Mouse (Mus musculus) spleen, postnatal 4 days (tissue): ENCODE data around the gene Vmn2r98.
"Not testable (repeated sequence)": the region's sequence is repeated elsewhere in the genome, so short reads cannot be mapped to it uniquely, and the experiment has no call there.

Experiments used
- DNase-seq, 2 experiments: peaks; one replicate each; pipeline ENCODE4 v3.0.0; 2022; ENCODE audit warnings: low spot score in 2 of 2

Gene Vmn2r98

DNA sequence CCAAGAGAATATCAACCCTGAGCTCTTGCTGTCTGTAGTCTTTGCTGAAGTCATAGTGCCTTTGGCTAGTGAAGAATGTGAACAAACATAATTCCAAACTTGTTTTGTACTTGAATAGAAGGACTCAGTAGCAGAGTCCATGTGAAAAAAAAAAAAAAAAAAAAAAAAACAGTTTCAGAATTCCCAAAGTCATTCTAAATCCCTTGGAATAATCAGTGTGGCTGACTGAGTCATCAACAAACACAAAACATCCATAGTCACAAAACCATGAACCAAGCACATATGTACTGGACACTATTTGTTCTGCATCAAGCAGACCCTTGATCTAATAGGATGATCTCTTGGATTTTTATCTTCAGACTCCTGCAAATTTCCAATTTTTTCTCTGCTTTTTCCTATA, at the start of gene Vmn2r98:
TSS of gene Vmn2r98 (plus strand) at position 301 of the 400 bp plus-strand sequence.
- DNase-seq, result not testable (repeated sequence)

DNA sequence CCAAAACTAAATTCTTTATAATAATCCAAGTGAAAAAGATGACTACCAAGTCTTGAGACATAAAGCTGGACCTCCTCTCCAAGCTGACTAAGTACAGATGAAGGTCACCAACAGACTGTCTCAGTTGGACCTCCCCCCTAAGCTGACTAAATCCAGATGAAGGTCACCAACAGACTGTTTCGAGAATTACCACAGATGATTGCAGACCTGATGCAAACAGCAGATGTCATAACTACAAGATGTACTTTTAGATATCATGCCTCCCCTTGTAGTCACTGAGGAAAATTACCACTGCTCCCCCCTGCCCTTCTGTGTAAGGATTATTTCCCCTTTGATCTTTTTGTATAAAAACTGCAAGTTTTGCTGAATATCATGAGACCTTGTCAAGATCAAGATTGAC, 21.8 kb upstream of the Vmn2r98 start:
- not testable (repeated sequence) for DNase-seq

DNA sequence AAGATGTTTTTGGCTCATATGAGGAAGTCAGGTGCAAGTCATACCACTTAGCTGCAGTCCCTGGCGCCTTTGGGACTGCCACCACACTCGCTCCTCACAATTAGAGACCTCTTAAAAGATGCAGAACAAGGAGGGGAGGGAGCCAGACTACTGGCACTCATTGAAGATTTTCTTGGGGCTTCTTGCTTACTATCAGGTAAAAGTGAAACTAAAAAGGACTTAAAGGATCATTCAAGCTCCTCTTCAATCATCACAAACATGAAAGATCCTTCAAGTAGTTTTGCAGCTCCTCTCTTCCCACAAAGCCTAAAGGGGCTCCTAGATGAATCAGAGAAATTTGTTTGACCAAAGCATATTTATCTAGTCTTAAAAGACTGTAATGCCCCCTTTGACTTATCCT, 21.3 kb upstream of the Vmn2r98 start:
- DNase-seq, result no peak

DNA sequence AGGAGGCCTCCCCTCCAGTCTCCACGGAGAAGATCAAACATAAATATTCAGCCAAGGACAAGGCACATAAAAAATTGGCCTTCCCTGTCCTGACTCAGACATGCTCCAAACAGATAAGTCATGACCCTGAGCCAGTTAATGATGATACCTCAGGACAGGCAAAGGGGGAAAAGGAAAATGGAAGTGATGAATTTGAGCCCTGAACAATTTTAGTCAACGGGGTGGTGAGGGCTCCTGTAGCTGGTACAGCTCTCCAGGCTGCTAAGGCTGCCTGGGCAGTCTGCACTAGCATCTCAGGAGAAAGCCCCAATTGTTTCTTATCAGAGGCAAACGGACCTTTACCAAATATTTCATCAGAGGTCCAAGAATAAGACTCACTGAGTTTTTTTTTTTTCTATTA, 20.5 kb upstream of the Vmn2r98 start:
- no peak for DNase-seq
